Mouse (Mus musculus): ENCODE measurements around the gene Gipc1. TPM values are rescaled to one million over a fixed set of nuclear protein-coding genes. Genes with fewer than 3 reads are reported as not detected.

Gene Gipc1
- total and polyA plus RNA-seq, 3 experiments: 21.0 to 25.8 (median 22.6) TPM

- DNase-seq (ENCODE audit: extremely low read depth): no peak
- no peaks in the 10 kb centered on the region for H3K4me1 ChIP-seq (ENCODE audit: control insufficient read depth in 1 of 2, insufficient read depth in 2 of 2)
- dilution Hi-C loops (cut with MboI; ENCODE audit: extremely low pct_ligation_motif_present, extremely low pct_unique_long_range_greater_than_20kb, low sequenced_read_pairs) (no loop called here), in situ Hi-C loops (cut with MboI; ENCODE audit: low pct_ligation_motif_present, low pct_unique_long_range_greater_than_20kb, low sequenced_read_pairs) (no loop called here)
- H3K4me3 ChIP-seq (replicated peaks in 1 of 3; ENCODE audit: low read depth in 2 of 3, low read length in 2 of 3, poor library complexity in 1 of 3): no peak overlapping the region
- peaks cover 11% of the 10 kb centered on the region for H3K9me3 ChIP-seq (replicated peaks; ENCODE audit: low read length)
- no peak overlapping the region for H3K27ac ChIP-seq (ENCODE audit: insufficient read depth, low read depth)
- H3K4me2 ChIP-seq (ENCODE audit: insufficient read depth, low read depth, poor library complexity, severe bottlenecking): no peak overlapping the region
- no peaks in the 10 kb centered on the region for H3K27me3 ChIP-seq (replicated peaks)
- H3K9ac ChIP-seq (ENCODE audit: insufficient read depth, low read depth): no peak overlapping the region
- H3K36me3 ChIP-seq (replicated peaks in 1 of 2; ENCODE audit: control insufficient read depth in 1 of 2, insufficient read depth in 1 of 2, low read length in 1 of 2): peaks cover 80 to 98% of the 10 kb centered on the region in 2 experiments
- no peaks in the 10 kb centered on the region for H3K79me2 ChIP-seq (replicated peaks; ENCODE audit: control insufficient read depth, extremely low read depth, insufficient read depth, poor library complexity, severe bottlenecking)
- TF ChIP-seq JUN (IDR thresholded peaks at IDR 0.05; ENCODE audit: insufficient read depth, low read depth, low read length) (no peak), CHD1 (IDR thresholded peaks at IDR 0.05; ENCODE audit: low read depth, low read length) (no peak), ZMIZ1 (IDR thresholded peaks at IDR 0.05; ENCODE audit: low read depth, low read length) (no peak), UBTF (IDR thresholded peaks at IDR 0.05; ENCODE audit: low read depth, low read length) (no peak), HCFC1 (IDR thresholded peaks at IDR 0.05; ENCODE audit: low read depth, low read length) (no peak), SMC3 (IDR thresholded peaks at IDR 0.05; ENCODE audit: low read depth, low read length) (no peak), ELF1 (IDR thresholded peaks at IDR 0.05; ENCODE audit: low read depth, low read length) (no peak), MYC (IDR thresholded peaks at IDR 0.05; ENCODE audit: low read depth, low read length) (no peak), MAFK (IDR thresholded peaks at IDR 0.05; ENCODE audit: insufficient replicate concordance, low read length) (no peak), ZNF384 (IDR thresholded peaks at IDR 0.05; ENCODE audit: low read depth, low read length) (no peak), RCOR1 (conservative IDR thresholded peaks at IDR 0.05; ENCODE audit: low read depth, low read length) (no peak), USF1 (IDR thresholded peaks at IDR 0.05; ENCODE audit: low read depth, low read length) (no peak), JUND (conservative IDR thresholded peaks at IDR 0.05; ENCODE audit: low read depth, low read length) (no peak)
Observed at GRCm38 (mm10) chr8:83672936-83673335, 20.5 kb downstream of the Gipc1 start.

- Histone ChIP-seq H3K9me3 (replicated peaks; ENCODE audit: low read length) (no peaks in the 10 kb centered on the region), H3K4me2 (ENCODE audit: insufficient read depth, low read depth, poor library complexity, severe bottlenecking) (no peak overlapping the region), H3K36me3 (replicated peaks in 1 of 2; ENCODE audit: control insufficient read depth in 1 of 2, insufficient read depth in 1 of 2, low read length in 1 of 2) (peaks cover 79 to 97% of the 10 kb centered on the region in 2 experiments), H3K9ac (ENCODE audit: insufficient read depth, low read depth) (no peak overlapping the region), H3K79me2 (replicated peaks; ENCODE audit: control insufficient read depth, extremely low read depth, insufficient read depth, poor library complexity, severe bottlenecking) (no peaks in the 10 kb centered on the region), H3K27me3 (replicated peaks) (no peaks in the 10 kb centered on the region), H3K4me3 (replicated peaks in 1 of 3; ENCODE audit: low read depth in 2 of 3, low read length in 2 of 3, poor library complexity in 1 of 3) (no peak overlapping the region), H3K4me1 (ENCODE audit: control insufficient read depth in 1 of 2, insufficient read depth in 2 of 2) (no peaks in the 10 kb centered on the region), H3K27ac (ENCODE audit: insufficient read depth, low read depth) (no peak overlapping the region)
- TF ChIP-seq ZC3H11A (IDR thresholded peaks at IDR 0.05; ENCODE audit: low read depth, low read length) (no peak), RCOR1 (conservative IDR thresholded peaks at IDR 0.05; ENCODE audit: low read depth, low read length) (no peak), NRF1 (IDR thresholded peaks at IDR 0.05; ENCODE audit: low read depth, low read length) (no peak), ZMIZ1 (IDR thresholded peaks at IDR 0.05; ENCODE audit: low read depth, low read length) (no peak), MAFK (IDR thresholded peaks at IDR 0.05; ENCODE audit: insufficient replicate concordance, low read length) (no peak), IRF4 (IDR thresholded peaks at IDR 0.05; ENCODE audit: low read depth, low read length) (no peak), JUN (IDR thresholded peaks at IDR 0.05; ENCODE audit: insufficient read depth, low read depth, low read length) (no peak), NELFE (IDR thresholded peaks at IDR 0.05; ENCODE audit: low read depth, low read length) (no peak), MAX (IDR thresholded peaks at IDR 0.05; ENCODE audit: low read length) (no peak), TBP (conservative IDR thresholded peaks at IDR 0.05; ENCODE audit: low read depth, low read length) (no peak), UBTF (IDR thresholded peaks at IDR 0.05; ENCODE audit: low read depth, low read length) (no peak), MEF2A (IDR thresholded peaks at IDR 0.05; ENCODE audit: borderline replicate concordance, low read depth, low read length) (no peak), MXI1 (IDR thresholded peaks at IDR 0.05; ENCODE audit: low read depth, low read length) (no peak), CTCF (conservative IDR thresholded peaks at IDR 0.05 in 1 of 2, IDR thresholded peaks at IDR 0.05 in 1 of 2; ENCODE audit: low read depth in 2 of 2, low read length in 2 of 2) (no peak), CHD1 (IDR thresholded peaks at IDR 0.05; ENCODE audit: low read depth, low read length) (no peak), ZNF384 (IDR thresholded peaks at IDR 0.05; ENCODE audit: low read depth, low read length) (no peak), PAX5 (IDR thresholded peaks at IDR 0.05; ENCODE audit: low read length) (no peak)
- in situ Hi-C loops (cut with MboI; ENCODE audit: low pct_ligation_motif_present, low pct_unique_long_range_greater_than_20kb, low sequenced_read_pairs): no loop called here
- no peak for DNase-seq (ENCODE audit: extremely low read depth)
- dilution Hi-C loops (cut with MboI; ENCODE audit: extremely low pct_ligation_motif_present, extremely low pct_unique_long_range_greater_than_20kb, low sequenced_read_pairs): no loop called here
Observed at GRCm38 (mm10) chr8:83674497-83674896, 22.0 kb downstream of the Gipc1 start.
